ENCODE assay signal across 8 mouse cellular contexts in the genomic region with DNA sequence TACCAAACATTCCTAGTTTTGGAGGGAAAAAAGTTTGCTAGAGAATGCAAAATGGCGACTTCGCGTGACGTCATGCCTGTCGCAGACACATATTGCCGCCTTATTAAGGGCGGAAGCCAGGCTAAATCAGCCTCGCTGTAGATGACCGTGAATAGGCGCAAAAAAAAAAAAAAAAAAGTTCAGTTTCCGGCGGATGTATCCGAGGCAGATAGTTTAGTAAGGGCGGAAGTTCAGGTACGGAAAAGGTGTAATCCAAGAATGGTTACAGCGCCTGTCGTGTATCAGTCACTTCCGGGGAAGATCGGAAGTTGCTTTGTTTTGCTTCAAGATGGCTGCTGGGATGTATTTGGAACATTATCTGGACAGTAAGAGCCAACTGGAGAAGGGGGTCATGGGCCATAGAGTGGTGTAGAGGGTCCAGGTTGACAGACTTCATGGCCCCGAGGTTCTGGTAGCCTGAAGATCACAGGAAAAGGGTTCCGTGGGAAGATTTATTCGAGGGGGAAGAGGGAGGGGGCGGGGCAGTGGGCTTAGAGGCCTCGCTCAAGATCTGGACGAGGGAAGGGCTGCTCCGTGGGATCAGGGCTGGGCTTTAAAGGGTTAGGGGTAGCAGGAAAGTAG. TPM values are rescaled to one million over a fixed set of nuclear protein-coding genes. Genes with fewer than 3 reads are reported as not detected.
DNase-seq lines count a peak whose midpoint lies in the region; ATAC-seq and TF ChIP-seq lines count a peak whose summit lies in the region.

A gene (plus strand): TSS at position 228 of the 621 bp plus-strand sequence.

- H3K4me2 ChIP-seq in forebrain, embryonic 12.5 days = peak within 1 kb of the TSS; percentile 61
- peak within 1 kb of the TSS; percentile 88 for H3K4me2 ChIP-seq in heart, postnatal 0 days (ENCODE audit: low read depth, low read length)
- peak within 1 kb of the TSS; percentile 79 for H3K4me2 ChIP-seq in liver, embryonic 16.5 days (ENCODE audit: low read depth, low read length)
- peak within 1 kb of the TSS; percentile 88 for H3K4me2 ChIP-seq in neural tube, embryonic 13.5 days

- H3K9ac ChIP-seq in forebrain, embryonic 12.5 days = peak within 1 kb of the TSS; percentile 69
- peak within 1 kb of the TSS; percentile 43 for H3K9ac ChIP-seq in heart, postnatal 0 days (replicated peaks; ENCODE audit: low read depth, low read length)
- peak within 1 kb of the TSS; percentile 51 for H3K9ac ChIP-seq in liver, embryonic 16.5 days (ENCODE audit: low read depth, low read length)
- peak within 1 kb of the TSS; percentile 87 for H3K9ac ChIP-seq in neural tube, embryonic 13.5 days

- peak within 1 kb of the TSS; percentile 65 for H3K27ac ChIP-seq in forebrain, embryonic 12.5 days
- H3K27ac ChIP-seq in heart, postnatal 0 days (ENCODE audit: low read depth) = peak within 1 kb of the TSS; percentile 72
- H3K27ac ChIP-seq in liver, embryonic 16.5 days (ENCODE audit: low read length) = peak within 1 kb of the TSS; percentile 76
- H3K27ac ChIP-seq in neural tube, embryonic 13.5 days (replicated peaks) = peak within 1 kb of the TSS; percentile 89
- H3K27ac ChIP-seq in testis, adult 2 months (ENCODE audit: control insufficient read depth, insufficient read depth, low read depth, low read length) = peak within 1 kb of the TSS; percentile 40

- H3K27me3 ChIP-seq in E14TG2a.4 (ENCODE audit: insufficient read depth, low read length) = no peaks in the 10 kb centered on the region
- H3K27me3 ChIP-seq in forebrain, embryonic 12.5 days = no peaks in the 10 kb centered on the region
- H3K27me3 ChIP-seq in heart, postnatal 0 days (ENCODE audit: control insufficient read depth, insufficient read depth, low read length) = no peaks in the 10 kb centered on the region
- H3K27me3 ChIP-seq in liver, embryonic 16.5 days (ENCODE audit: control insufficient read depth, insufficient read depth, low read depth, low read length) = no peaks in the 10 kb centered on the region
- H3K27me3 ChIP-seq in neural tube, embryonic 13.5 days = no peaks in the 10 kb centered on the region
- H3K27me3 ChIP-seq in testis, adult 2 months (ENCODE audit: control insufficient read depth, insufficient read depth, low read length) = no peaks in the 10 kb centered on the region

- no peak for TF ChIP-seq CTCF in E14TG2a.4 (conservative IDR thresholded peaks at IDR 0.05; ENCODE audit: low read length)
- TF ChIP-seq CTCF in heart, postnatal 0 days (IDR thresholded peaks at IDR 0.05; ENCODE audit: low read depth) = no peak
- no peak for TF ChIP-seq CTCF in testis, adult 2 months (IDR thresholded peaks at IDR 0.05; ENCODE audit: control insufficient read depth, insufficient read depth, insufficient replicate concordance, low read depth, low read length)

- H3K9me3 ChIP-seq in E14TG2a.4 (ENCODE audit: low read length) = no peaks in the 10 kb centered on the region
- no peaks in the 10 kb centered on the region for H3K9me3 ChIP-seq in forebrain, embryonic 12.5 days
- no peaks in the 10 kb centered on the region for H3K9me3 ChIP-seq in heart, postnatal 0 days (replicated peaks; ENCODE audit: control insufficient read depth, low read length)
- H3K9me3 ChIP-seq in liver, embryonic 16.5 days (replicated peaks; ENCODE audit: control insufficient read depth, low read length) = no peaks in the 10 kb centered on the region
- no peaks in the 10 kb centered on the region for H3K9me3 ChIP-seq in neural tube, embryonic 13.5 days

- H3K4me1 ChIP-seq in E14TG2a.4 (replicated peaks; ENCODE audit: low read depth, low read length) = peaks cover 36% of the 10 kb centered on the region
- H3K4me1 ChIP-seq in forebrain, embryonic 12.5 days = peaks cover 14% of the 10 kb centered on the region
- H3K4me1 ChIP-seq in heart, postnatal 0 days (ENCODE audit: control insufficient read depth, insufficient read depth) = peaks cover 13% of the 10 kb centered on the region
- peaks cover 21% of the 10 kb centered on the region for H3K4me1 ChIP-seq in liver, embryonic 16.5 days (ENCODE audit: control insufficient read depth, low read depth, low read length)
- H3K4me1 ChIP-seq in neural tube, embryonic 13.5 days (replicated peaks) = peaks cover 22% of the 10 kb centered on the region
- H3K4me1 ChIP-seq in testis, adult 2 months (ENCODE audit: control insufficient read depth, insufficient read depth, low read length) = no peaks in the 10 kb centered on the region; the same call in none of the 2 replicates

- under 1% methylated on average over 26 of the region's 26 CpGs for WGBS in forebrain, embryonic 12.5 days
- WGBS in heart, postnatal 0 days = 0% methylated on average over 25 of the region's 26 CpGs
- under 1% methylated on average over 26 of the region's 26 CpGs for WGBS in liver, embryonic 16.5 days (ENCODE audit: insufficient replicate concordance)
- under 1% methylated on average over 26 of the region's 26 CpGs for WGBS in neural tube, embryonic 13.5 days

- DNase-seq in c-Kit-positive CD71-positive TER-119-positive erythroid progenitor cells, embryonic 14.5 days (ENCODE audit: low spot score) = peak; percentile 95
- peak; percentile 96 for DNase-seq in heart, postnatal 0 days (ENCODE audit: low spot score)
- DNase-seq in kidney, postnatal 4 days = peak; percentile 94 to 96

- no peak for TF ChIP-seq POLR2A in testis, adult 2 months (IDR thresholded peaks at IDR 0.05; ENCODE audit: control insufficient read depth, low read depth, low read length)

- H3K36me3 ChIP-seq in E14TG2a.4 (ENCODE audit: insufficient read depth, low read length) = peaks cover 68% of the 10 kb centered on the region
- H3K36me3 ChIP-seq in forebrain, embryonic 12.5 days (replicated peaks) = peaks cover 48% of the 10 kb centered on the region
- H3K36me3 ChIP-seq in heart, postnatal 0 days (replicated peaks; ENCODE audit: control insufficient read depth, insufficient read depth, low read length) = peaks cover 31% of the 10 kb centered on the region
- H3K36me3 ChIP-seq in liver, embryonic 16.5 days (ENCODE audit: control insufficient read depth, insufficient read depth) = peaks cover 19% of the 10 kb centered on the region
- peaks cover 49% of the 10 kb centered on the region for H3K36me3 ChIP-seq in neural tube, embryonic 13.5 days
- no peaks in the 10 kb centered on the region; the same call in 1 of the 2 replicates for H3K36me3 ChIP-seq in testis, adult 2 months (ENCODE audit: control insufficient read depth, insufficient read depth, low read length)

- peak within 1 kb of the TSS; percentile 91 for H3K4me3 ChIP-seq in E14TG2a.4 (replicated peaks; ENCODE audit: low read length)
- H3K4me3 ChIP-seq in forebrain, embryonic 12.5 days (replicated peaks) = peak within 1 kb of the TSS; percentile 72
- peak within 1 kb of the TSS; percentile 75 for H3K4me3 ChIP-seq in heart, postnatal 0 days (ENCODE audit: low read depth, low read length)
- H3K4me3 ChIP-seq in liver, embryonic 16.5 days (ENCODE audit: low read depth, low read length) = peak within 1 kb of the TSS; percentile 73
- peak within 1 kb of the TSS; percentile 74 for H3K4me3 ChIP-seq in neural tube, embryonic 13.5 days
- peak within 1 kb of the TSS; percentile 94 for H3K4me3 ChIP-seq in testis, adult 2 months (ENCODE audit: control insufficient read depth, low read depth, low read length)

- peak; percentile 96 for ATAC-seq in forebrain, embryonic 12.5 days (ENCODE audit: low FRiP score)
- ATAC-seq in heart, postnatal 0 days (ENCODE audit: insufficient read depth, low read depth) = peak; percentile 97
- ATAC-seq in liver, embryonic 16.5 days (ENCODE audit: low read depth) = peak; percentile 95
- peak; percentile 96 for ATAC-seq in neural tube, embryonic 13.5 days (ENCODE audit: low read depth)

- peak; percentile 95 for TF ChIP-seq EP300 in heart, postnatal 0 days (IDR thresholded peaks at IDR 0.05; ENCODE audit: low read depth)

RNA-seq across cellular contexts. Expression of the gene that starts here (rescaled TPM):
- 163 and 164 TPM in 2 replicates for polyA plus RNA-seq in forebrain, embryonic 12.5 days (2016; fragmentation: Nextera tagmentation; extraction: Ambion mirVana)
- total RNA-seq in heart, postnatal 0 days (2014; rRNA removed; ENCODE audit: low replicate concordance) = 41.9 and 48.7 TPM in 2 replicates
- polyA plus RNA-seq in heart, postnatal 0 days (2015; fragmentation: Nextera tagmentation; extraction: Ambion mirVana) = 54.1 and 59.1 TPM in 2 replicates
- 27.6 and 32.4 TPM in 2 replicates for polyA plus RNA-seq in liver, embryonic 16.5 days (2015; fragmentation: Nextera tagmentation; extraction: Ambion mirVana)
- 147 and 148 TPM in 2 replicates for polyA plus RNA-seq in neural tube, embryonic 13.5 days (2015; fragmentation: Nextera tagmentation; extraction: Ambion mirVana)
- 11.3 and 11.8 TPM in 2 replicates for polyA plus RNA-seq in testis, adult 2 months (2012; rRNA removed)

Comparison
In these comparisons a context has a peak if more than half of its experiments do, and no peak if none do; other contexts are left out.
1. Peak in every context shown above with its lines: DNase-seq, ATAC-seq, H3K4me3 ChIP-seq and H3K27ac ChIP-seq.